Mouse (Mus musculus) heart, embryonic 12.5 days (tissue): ENCODE measurements around the gene Zp1. TPM values are rescaled to one million over a fixed set of nuclear protein-coding genes. Genes with fewer than 3 reads are reported as not detected.

Experiments
- ATAC-seq: fragments of 200-750 bp; cut with Nextera tagmentation; 2 replicates; pipeline ENCODE4 v1.8.0; 2017; ENCODE audit warnings: moderate TSS enrichment, moderate library complexity; ENCODE audit not compliant: insufficient number of reproducible peaks, low FRiP score
- H3K27ac ChIP-seq: fragments of 300-500 bp; sonication (generic); 2 replicates; pipeline ENCODE4 v1.5.1; 2016; ENCODE audit warnings: mild to moderate bottlenecking, moderate library complexity; ENCODE audit not compliant: poor library complexity, severe bottlenecking
- H3K27me3 ChIP-seq: fragments of 300-500 bp; sonication (generic); replicated peaks from 2 replicates; pipeline ENCODE4 v1.6.1; 2016; ENCODE audit warnings: mild to moderate bottlenecking, moderate library complexity
- H3K36me3 ChIP-seq: fragments of 300-500 bp; sonication (generic); 2 replicates; pipeline ENCODE4 v1.6.1; 2016; ENCODE audit warnings: mild to moderate bottlenecking, moderate library complexity
- H3K4me1 ChIP-seq: fragments of 300-500 bp; sonication (generic); replicated peaks from 2 replicates; pipeline ENCODE4 v1.6.1; 2016; ENCODE audit warnings: mild to moderate bottlenecking
- H3K4me2 ChIP-seq: fragments of 300-500 bp; sonication (generic); 2 replicates; pipeline ENCODE4 v1.6.1; 2016; ENCODE audit warnings: mild to moderate bottlenecking, moderate library complexity
- H3K4me3 ChIP-seq: fragments of 300-500 bp; sonication (generic); 2 replicates; pipeline ENCODE4 v1.5.1; 2016; ENCODE audit warnings: mild to moderate bottlenecking
- H3K9ac ChIP-seq: fragments of 300-500 bp; sonication (generic); 2 replicates; pipeline ENCODE4 v1.6.1; 2016; ENCODE audit warnings: mild to moderate bottlenecking, moderate library complexity
- H3K9me3 ChIP-seq: fragments of 300-500 bp; sonication (generic); replicated peaks from 2 replicates; pipeline ENCODE4 v1.6.1; 2016; ENCODE audit warnings: mild to moderate bottlenecking, moderate library complexity
- WGBS: fragments of 180-500 bp; shearing (Covaris S2); methylation state at CpG from one replicate; pipeline ENCODE4 v1.1.7; 2016; 5-methylcytosine and 5-hydroxymethylcytosine counted together
- polyA plus RNA-seq: library from polyadenylated mRNA; unstranded; fragments of >200 nt; fragmentation: Nextera tagmentation; extraction: Ambion mirVana; gene quantifications from 2 replicates; pipeline ENCODE4 v1.2.1, GENCODE M21; 2016

The Zp1 gene
- polyA plus RNA-seq, 1 experiment from 2014 or later: not detected

GRCm38 (mm10) chr19:10946506-10946905 lies 26.1 kb upstream of the Zp1 start:
- Histone ChIP-seq H3K4me3 (0 out of 2 replicates have a peak overlapping the region, but pooled peaks have one; percentile 92), H3K27me3 (no peaks in the 10 kb centered on the region), H3K36me3 (peaks cover 38% of the 10 kb centered on the region), H3K4me2 (peak overlapping the region; percentile 100; the same call in 1 of the 2 replicates), H3K9ac (peak overlapping the region; percentile 29; the same call in 1 of the 2 replicates), H3K27ac (no peak overlapping the region), H3K4me1 (peaks cover 29% of the 10 kb centered on the region), H3K9me3 (no peaks in the 10 kb centered on the region)
- no peak for ATAC-seq
- 73% methylated on average over 3 of the region's 3 CpGs for WGBS

GRCm38 (mm10) chr19:10943955-10944354 lies 23.5 kb upstream of the Zp1 start:
- Histone ChIP-seq H3K27me3 (0 out of 2 replicates have a peak, but pooled peaks cover 5% of the 10 kb centered on the region), H3K9ac (no peak overlapping the region), H3K36me3 (peaks cover 38% of the 10 kb centered on the region), H3K4me1 (peaks cover 36% of the 10 kb centered on the region), H3K27ac (no peak overlapping the region), H3K4me2 (no peak overlapping the region), H3K9me3 (no peaks in the 10 kb centered on the region), H3K4me3 (no peak overlapping the region)
- WGBS: 85% methylated on average over 3 of the region's 3 CpGs
- ATAC-seq: no peak

GRCm38 (mm10) chr19:10940801-10941457 lies 20.5 kb upstream of the Zp1 start:
- Histone ChIP-seq H3K9me3 (no peaks in the 10 kb centered on the region), H3K4me1 (peaks cover 28% of the 10 kb centered on the region), H3K4me3 (peak overlapping the region; percentile 42), H3K27ac (no peak overlapping the region), H3K9ac (peak overlapping the region; percentile 62), H3K27me3 (0 out of 2 replicates have a peak, but pooled peaks cover 5% of the 10 kb centered on the region), H3K36me3 (peaks cover 38% of the 10 kb centered on the region), H3K4me2 (peak overlapping the region; percentile 81)
- 7% methylated on average over 40 of the region's 40 CpGs for WGBS
- ATAC-seq: peak; percentile 68

- Histone ChIP-seq H3K9me3 (no peaks in the 10 kb centered on the region), H3K9ac (peak overlapping the region; percentile 62), H3K4me3 (peak overlapping the region; percentile 42), H3K36me3 (peaks cover 36% of the 10 kb centered on the region), H3K27me3 (0 out of 2 replicates have a peak, but pooled peaks cover 5% of the 10 kb centered on the region), H3K4me2 (peak overlapping the region; percentile 81), H3K27ac (no peak overlapping the region), H3K4me1 (peaks cover 33% of the 10 kb centered on the region)
- ATAC-seq: peak; percentile 81
- WGBS: 19% methylated on average over 37 of the region's 37 CpGs
Observed at GRCm38 (mm10) chr19:10940097-10940800, 19.8 kb upstream of the Zp1 start.

GRCm38 (mm10) chr19:10938771-10939170 lies 18.3 kb upstream of the Zp1 start:
- Histone ChIP-seq H3K27ac (no peak overlapping the region), H3K36me3 (peaks cover 21% of the 10 kb centered on the region), H3K4me3 (no peak overlapping the region), H3K9me3 (no peaks in the 10 kb centered on the region), H3K27me3 (0 out of 2 replicates have a peak, but pooled peaks cover 5% of the 10 kb centered on the region), H3K4me1 (peaks cover 43% of the 10 kb centered on the region), H3K4me2 (no peak overlapping the region), H3K9ac (no peak overlapping the region)
- 17% methylated on average over 3 of the region's 3 CpGs for WGBS
- ATAC-seq: no peak

- Histone ChIP-seq H3K9me3 (no peaks in the 10 kb centered on the region), H3K27ac (no peak within 1 kb of the TSS), H3K36me3 (peaks cover 4% of the 10 kb centered on the region), H3K9ac (0 out of 2 replicates have a peak within 1 kb of the TSS, but pooled peaks have one; percentile 20), H3K27me3 (0 out of 2 replicates have a peak, but pooled peaks cover 5% of the 10 kb centered on the region), H3K4me1 (peaks cover 43% of the 10 kb centered on the region), H3K4me2 (peak within 1 kb of the TSS; percentile 12; the same call in 1 of the 2 replicates), H3K4me3 (no peak within 1 kb of the TSS)
- 8% methylated on average over 5 of the region's 5 CpGs for WGBS
- no peak for ATAC-seq
Observed at GRCm38 (mm10) chr19:10937110-10937563, 16.7 kb upstream of the Zp1 start, which contains the start of gene Ptgdr2. Gene Ptgdr2, plus strand, starts transcription at chr19:10937160.

GRCm38 (mm10) chr19:10936077-10936476 lies 15.6 kb upstream of the Zp1 start:
- Histone ChIP-seq H3K4me3 (no peak overlapping the region), H3K4me2 (no peak overlapping the region), H3K27ac (no peak overlapping the region), H3K9me3 (no peaks in the 10 kb centered on the region), H3K9ac (no peak overlapping the region), H3K36me3 (no peaks in the 10 kb centered on the region), H3K27me3 (0 out of 2 replicates have a peak, but pooled peaks cover 5% of the 10 kb centered on the region), H3K4me1 (peaks cover 40% of the 10 kb centered on the region)
- 81% methylated on average over 5 of the region's 5 CpGs for WGBS
- ATAC-seq: no peak

GRCm38 (mm10) chr19:10935029-10935428 lies 14.6 kb upstream of the Zp1 start:
- Histone ChIP-seq H3K27me3 (0 out of 2 replicates have a peak, but pooled peaks cover 3% of the 10 kb centered on the region), H3K4me2 (no peak overlapping the region), H3K4me1 (peaks cover 30% of the 10 kb centered on the region), H3K4me3 (no peak overlapping the region), H3K9me3 (no peaks in the 10 kb centered on the region), H3K36me3 (no peaks in the 10 kb centered on the region), H3K9ac (no peak overlapping the region), H3K27ac (0 out of 2 replicates have a peak overlapping the region, but pooled peaks have one; percentile 22)
- 18% methylated on average over 5 of the region's 5 CpGs for WGBS
- ATAC-seq: 0 out of 2 replicates have a peak, but pooled peaks have one; percentile 36

GRCm38 (mm10) chr19:10930641-10931040 lies 10.2 kb upstream of the Zp1 start:
- WGBS: 54% methylated on average over 2 of the region's 2 CpGs

GRCm38 (mm10) chr19:10926666-10927065 lies 6.2 kb upstream of the Zp1 start:
- Histone ChIP-seq H3K9me3 (0 out of 2 replicates have a peak, but pooled peaks cover 3% of the 10 kb centered on the region), H3K27ac (0 out of 2 replicates have a peak overlapping the region, but pooled peaks have one; percentile 47), H3K36me3 (no peaks in the 10 kb centered on the region), H3K9ac (no peak overlapping the region), H3K4me3 (no peak overlapping the region), H3K4me2 (no peak overlapping the region), H3K27me3 (no peaks in the 10 kb centered on the region), H3K4me1 (peaks cover 12% of the 10 kb centered on the region)
- no peak for ATAC-seq
- WGBS: 33% methylated on average over 4 of the region's 4 CpGs

More at GRCm38 (mm10) chr19:10930641-10931040, 10.2 kb upstream of the Zp1 start:
- ATAC-seq: no peak
- no peak overlapping the region for H3K27ac ChIP-seq
- no peaks in the 10 kb centered on the region for H3K36me3 ChIP-seq
- H3K9ac ChIP-seq: no peak overlapping the region
- no peaks in the 10 kb centered on the region for H3K27me3 ChIP-seq
- no peak overlapping the region for H3K4me3 ChIP-seq
- peaks cover 24% of the 10 kb centered on the region for H3K4me1 ChIP-seq
- 0 out of 2 replicates have a peak, but pooled peaks cover 3% of the 10 kb centered on the region for H3K9me3 ChIP-seq
- H3K4me2 ChIP-seq: no peak overlapping the region
